Mouse (Mus musculus): Measurements from ENCODE around the gene Pnkd.

GRCm38 (mm10) chr1:74268750-74269149 is 16.0 kb upstream of the Pnkd start:
- TF ChIP-seq CEBPB (IDR thresholded peaks at IDR 0.05; ENCODE audit: low read depth), result no peak
- TF ChIP-seq CTCF (IDR thresholded peaks at IDR 0.05; ENCODE audit: control insufficient read depth, insufficient read depth, insufficient read length), result no peak
- no peak for TF ChIP-seq FOSL1 (IDR thresholded peaks at IDR 0.05; ENCODE audit: insufficient read depth, low read length, poor library complexity, severe bottlenecking)
- TF ChIP-seq USF1 (IDR thresholded peaks at IDR 0.05; ENCODE audit: low read depth), result no peak
- no peak for TF ChIP-seq MAX (IDR thresholded peaks at IDR 0.05)

All from C2C12 (cell line).